Comparison of ENCODE assay signal across 16 mouse cellular contexts in the genomic region with DNA sequence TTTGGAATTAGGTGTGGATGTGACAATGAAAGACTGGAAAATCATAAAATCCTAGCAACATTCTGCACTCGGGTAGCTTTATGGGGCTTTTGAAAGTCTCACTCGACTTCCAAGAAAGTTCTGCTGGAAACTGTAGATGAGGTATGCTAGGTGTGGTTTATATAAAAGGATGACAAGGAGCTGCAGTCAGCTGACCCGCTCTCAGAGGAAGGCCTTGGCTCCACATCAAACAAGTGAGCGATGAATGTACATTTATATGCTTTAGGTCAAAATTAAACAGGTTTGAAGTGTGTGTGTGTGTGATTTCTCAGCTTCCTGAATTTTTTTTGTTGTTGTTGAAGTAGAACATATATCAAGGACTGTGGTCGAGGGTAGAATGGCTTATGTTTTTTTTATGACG.
"Had no signal": no experiment of that assay in that cellular context is flagged by ENCODE, and none has a peak within 500 bp of the region (broad histone marks: within the 10 kb centered on the region; RNA-seq: fewer than 3 reads in every experiment).

No protein-coding gene starts in this region.

- H3K4me2 ChIP-seq: kidney, embryonic 15.5 days; limb, embryonic 12.5 days; liver, embryonic 12.5 days; neural tube, embryonic 15.5 days had no signal

- H3K9ac ChIP-seq: kidney, embryonic 15.5 days; limb, embryonic 12.5 days; liver, embryonic 12.5 days; neural tube, embryonic 15.5 days had no signal

- H3K27ac ChIP-seq: kidney, embryonic 15.5 days; left cerebral cortex, adult 2 months; limb, embryonic 12.5 days; liver, embryonic 12.5 days; midbrain, embryonic 10.5 days; neural tube, embryonic 15.5 days had no signal

- H3K4me3 ChIP-seq: kidney, embryonic 15.5 days; left cerebral cortex, adult 2 months; limb, embryonic 12.5 days; liver, embryonic 12.5 days; midbrain, embryonic 10.5 days; myocyte; neural tube, embryonic 15.5 days had no signal

- H3K4me1 ChIP-seq: liver, embryonic 12.5 days; neural tube, embryonic 15.5 days had no signal

- ATAC-seq: intestine, embryonic 16.5 days; liver, embryonic 12.5 days had no signal

- H3K36me3 ChIP-seq: kidney, embryonic 15.5 days; limb, embryonic 12.5 days; liver, embryonic 12.5 days; midbrain, embryonic 10.5 days; neural tube, embryonic 15.5 days had no signal

- DNase-seq: kidney, adult 2 months; kidney, postnatal 14 days; lung, postnatal 10 days; midbrain, embryonic 14.5 days; right cerebral cortex, adult 18-20 months; right cerebral cortex, postnatal 25 days; thymus, adult 18-20 months; thymus, postnatal 14 days had no signal

- H3K9me3 ChIP-seq: kidney, embryonic 15.5 days; limb, embryonic 12.5 days; liver, embryonic 12.5 days; midbrain, embryonic 10.5 days; neural tube, embryonic 15.5 days had no signal

- H3K27me3 ChIP-seq: kidney, embryonic 15.5 days; limb, embryonic 12.5 days; liver, embryonic 12.5 days; neural tube, embryonic 15.5 days had no signal
